Mouse (Mus musculus) layer of hippocampus, adult 9-10 months (tissue): ENCODE results near the gene Slirp.
"Not testable (repeated sequence)": the region's sequence is repeated elsewhere in the genome, so short reads cannot be mapped to it uniquely, and the experiment has no call there.

Experiments used
- DNase-seq: peaks from one replicate; pipeline ENCODE4 v3.0.0; 2022; ENCODE audit warnings: low spot score

Slirp gene

GRCm38 (mm10) chr12:87428885-87429284 lies 14.8 kb upstream of the Slirp start:
- no peak for DNase-seq

- no peak for DNase-seq
Measured at GRCm38 (mm10) chr12:87442177-87443114, 1.2 kb upstream of the Slirp start.

DNA sequence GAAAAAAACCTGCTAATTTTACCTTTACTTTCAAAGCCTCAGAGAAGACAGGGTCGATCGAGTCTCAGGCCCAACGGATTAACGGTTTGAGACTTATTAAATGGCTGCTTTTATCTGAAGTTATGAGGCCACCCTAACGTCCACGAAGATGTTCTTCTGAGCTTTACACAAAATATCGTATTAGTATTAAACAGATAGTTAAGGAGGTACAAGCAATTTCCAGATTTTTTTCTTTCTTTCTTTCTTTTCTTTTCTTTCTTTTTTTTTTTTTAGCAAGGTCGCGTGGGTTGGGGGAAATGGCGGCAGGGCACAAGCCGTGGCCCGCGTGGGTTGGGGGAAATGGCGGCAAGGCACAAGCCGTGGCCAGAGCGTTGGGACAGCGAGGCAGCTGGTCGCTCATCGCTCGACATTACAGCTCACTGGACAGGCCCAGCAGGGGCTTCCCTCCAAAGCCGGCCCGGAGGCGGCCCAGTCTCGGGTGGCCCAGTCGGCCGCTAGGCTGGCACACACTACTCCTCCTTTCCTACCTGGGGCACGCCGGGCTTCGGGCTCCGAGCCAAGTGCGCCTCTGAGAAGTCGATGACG lies 489 bp upstream of the Slirp start:
- DNase-seq, result no peak

- DNase-seq, result no peak
Measured at GRCm38 (mm10) chr12:87444211-87444610, 515 bp downstream of the Slirp start.

GRCm38 (mm10) chr12:87449456-87449855 lies 5.8 kb downstream of the Slirp start:
- no peak for DNase-seq

DNA sequence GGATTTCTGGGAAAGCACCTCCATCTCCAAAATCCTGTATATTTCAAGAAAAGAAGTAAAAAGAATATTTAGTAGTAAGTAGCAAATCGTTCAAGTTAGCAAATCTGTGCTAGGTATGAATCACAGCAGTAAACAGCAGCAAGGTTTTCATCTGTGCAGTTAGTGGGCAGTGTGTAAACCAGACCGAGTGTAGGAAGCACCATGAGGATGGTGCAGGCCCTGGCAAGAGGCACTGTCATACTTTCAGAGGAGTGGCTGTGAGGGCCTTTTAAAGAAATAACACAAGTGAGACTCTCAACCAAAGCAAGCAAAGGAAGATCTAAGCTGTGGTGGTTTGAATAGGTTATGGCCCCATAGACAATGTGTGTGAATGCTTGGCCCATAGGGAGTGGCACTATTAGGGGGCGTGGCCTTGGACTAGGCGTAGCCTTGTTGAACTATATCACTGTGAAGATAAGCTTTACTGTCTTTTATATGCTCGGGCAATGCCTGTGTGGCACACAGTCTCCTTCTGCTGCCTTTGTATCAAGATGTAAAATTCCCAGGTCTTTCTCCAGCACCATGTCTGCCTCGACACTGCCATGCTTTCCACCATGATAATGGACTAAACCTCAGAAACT lies 21.1 kb downstream of the Slirp start:
- no peak for DNase-seq

DNA sequence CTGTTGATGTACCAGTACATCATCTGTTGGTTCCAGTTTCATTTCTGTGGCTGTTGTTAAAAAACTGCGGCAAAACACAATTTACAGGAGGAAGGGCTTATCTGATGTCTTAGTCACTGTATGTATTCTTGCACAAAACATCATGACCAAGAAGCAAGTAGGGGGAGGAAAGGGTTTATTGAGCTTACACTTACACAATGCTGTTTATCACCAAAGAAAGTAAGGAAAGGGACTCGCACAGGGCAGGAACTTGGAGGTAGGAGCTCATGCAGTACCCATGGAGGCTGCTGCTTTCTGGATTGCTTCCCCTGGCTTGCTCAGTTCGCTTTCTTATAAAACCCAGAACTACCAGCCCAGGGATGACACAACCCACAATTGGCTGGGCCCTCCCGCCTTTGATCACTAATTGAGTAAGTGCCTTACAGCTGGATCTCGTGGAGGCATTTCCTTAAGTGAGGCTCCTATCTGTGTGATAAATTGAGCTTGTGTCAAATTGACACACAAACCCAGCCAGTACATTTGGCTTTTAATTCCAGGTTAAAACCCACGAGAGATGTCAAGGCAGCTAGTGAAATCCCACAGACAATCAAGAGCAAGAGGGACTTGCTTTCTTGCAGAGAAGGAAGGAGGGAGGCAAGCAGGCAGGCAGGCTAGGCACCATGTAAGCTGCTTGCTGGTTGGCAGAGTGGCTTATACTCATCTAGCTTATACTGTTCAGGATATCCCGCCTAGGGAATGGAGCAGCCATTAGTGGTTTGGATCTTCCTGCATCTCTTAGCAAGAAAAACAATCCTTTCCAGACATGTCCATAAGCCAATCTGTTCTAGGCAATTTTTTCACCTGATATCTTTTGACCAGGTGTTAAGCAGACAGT lies 26.8 kb downstream of the Slirp start:
- DNase-seq, result no peak

DNA sequence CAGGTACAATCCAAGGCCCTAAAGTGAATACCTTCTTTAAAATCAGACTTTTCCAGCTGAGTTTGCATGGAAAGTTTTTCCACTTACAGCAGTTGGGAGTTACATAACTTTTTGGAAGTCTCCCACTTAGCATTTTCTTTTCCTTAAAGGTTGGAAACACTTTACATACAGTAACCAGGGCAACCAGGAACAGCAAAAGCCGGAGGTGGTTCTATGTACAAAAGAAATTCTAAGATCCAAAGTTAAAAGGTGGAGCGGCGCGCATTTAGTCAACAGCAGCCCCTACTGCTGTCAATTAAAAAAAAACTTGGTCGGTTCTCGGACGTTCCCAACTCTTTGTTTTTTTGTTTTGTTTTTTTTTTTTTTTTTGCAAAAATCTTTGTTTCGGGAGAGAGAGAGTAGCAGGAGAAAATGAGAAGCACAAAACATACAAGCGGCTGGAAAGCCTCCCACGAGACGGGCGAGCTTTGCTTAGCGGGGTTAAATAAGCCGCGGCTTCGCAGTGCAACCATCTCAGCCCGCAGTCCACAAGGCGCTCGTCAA lies 27.8 kb downstream of the Slirp start:
- no peak for DNase-seq

DNA sequence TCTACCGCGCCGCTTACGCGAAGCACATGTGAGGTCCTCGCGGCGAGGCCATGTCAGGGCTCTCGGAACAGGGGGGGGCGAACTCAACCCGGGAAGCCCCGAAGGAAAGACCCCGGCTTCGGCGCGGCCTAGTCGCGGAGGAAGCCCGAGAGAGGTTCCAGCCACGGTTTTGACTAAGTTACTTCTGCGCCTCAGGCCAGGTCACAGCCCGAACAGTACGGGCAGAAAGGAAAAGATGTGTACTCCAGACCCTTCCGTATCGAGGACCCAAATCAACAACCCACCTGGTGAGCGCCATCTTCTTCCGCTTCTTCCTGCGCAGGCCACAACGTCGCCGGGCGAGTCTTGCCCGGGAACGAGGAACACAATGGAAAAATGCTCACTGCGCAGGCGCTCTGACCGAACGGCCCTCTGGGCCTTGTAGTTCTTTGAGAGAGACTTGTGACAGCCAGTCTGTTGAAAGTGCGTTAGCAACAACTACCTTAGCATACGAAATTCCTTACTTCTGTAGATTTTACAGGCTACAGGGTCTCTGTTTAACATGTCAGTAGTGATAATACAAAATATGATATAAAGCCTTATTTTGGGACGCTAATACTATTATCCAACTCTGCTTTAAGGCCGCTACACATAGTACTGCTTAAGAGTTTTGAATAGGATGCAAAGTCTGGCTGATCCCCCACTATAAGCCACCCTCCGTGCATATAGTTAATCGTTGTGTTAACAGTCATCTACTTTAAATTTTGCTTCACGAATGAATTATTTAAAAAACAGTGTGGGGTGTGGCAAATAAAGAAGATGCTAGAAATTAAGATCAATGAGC lies 28.5 kb downstream of the Slirp start, which contains the start of gene Snw1:
TSS of gene Snw1 (minus strand) at position 311 of the 823 bp plus-strand sequence.
- DNase-seq, result peak; percentile 86

DNA sequence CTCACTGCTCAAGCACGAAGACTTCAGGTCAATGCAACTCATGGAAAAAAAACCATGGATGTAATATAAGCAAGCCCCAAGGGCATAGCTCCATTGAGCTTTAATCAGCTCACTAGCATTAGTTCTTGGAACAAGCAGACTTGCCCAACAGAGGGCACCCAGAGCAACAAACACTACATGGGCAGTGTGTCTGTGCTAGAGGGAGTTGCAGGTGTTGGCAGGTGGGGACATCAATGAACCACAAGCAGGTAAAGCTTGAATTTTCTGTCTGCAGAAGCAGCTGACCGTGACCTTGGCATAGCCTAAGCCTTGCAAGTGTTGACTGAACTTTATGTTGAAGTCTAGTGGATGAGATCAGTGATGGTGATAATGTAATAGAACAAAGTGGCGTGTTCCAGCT lies 31.1 kb downstream of the Slirp start:
- no peak for DNase-seq

DNA sequence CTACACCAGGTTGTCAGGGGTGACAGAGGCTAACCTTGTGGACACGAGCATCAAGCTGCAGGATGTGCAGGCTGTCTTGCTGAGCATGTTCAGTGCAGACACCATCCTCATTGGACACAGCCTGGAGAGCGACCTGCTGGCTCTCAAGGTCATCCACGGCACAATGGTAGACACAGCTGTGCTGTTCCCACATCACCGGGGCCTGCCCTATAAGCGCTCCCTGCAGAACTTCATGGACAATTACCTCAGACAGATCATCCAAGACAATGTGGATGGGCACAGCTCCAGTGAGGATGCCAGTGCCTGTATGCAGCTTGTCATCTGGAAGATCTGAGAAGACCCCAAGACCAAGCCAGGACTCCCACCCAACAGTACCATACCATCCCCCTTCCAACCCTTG lies 38.8 kb downstream of the Slirp start:
- not testable (repeated sequence) for DNase-seq

- DNase-seq, result not testable (repeated sequence)
Measured at GRCm38 (mm10) chr12:87488683-87489082, 45.0 kb downstream of the Slirp start.

DNA sequence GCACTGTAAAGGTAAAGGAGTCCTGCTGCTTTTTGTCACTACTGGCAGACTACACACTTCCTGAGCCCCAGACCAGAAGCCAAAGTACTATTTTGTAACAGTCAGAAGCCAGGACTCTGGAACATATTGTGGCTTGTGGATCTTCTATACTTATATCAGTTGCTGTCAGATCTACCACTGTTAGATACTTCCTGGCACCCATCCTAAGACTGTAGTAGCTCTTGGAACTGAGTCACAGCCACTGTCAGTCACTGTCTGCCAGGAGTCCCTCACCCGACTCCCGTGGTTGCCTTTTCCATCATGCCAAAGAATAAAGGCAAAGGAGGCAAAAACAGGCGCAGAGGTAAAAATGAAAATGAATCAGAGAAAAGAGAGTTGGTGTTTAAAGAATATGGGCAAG lies 50.7 kb downstream of the Slirp start, which contains the start of gene Gm5788:
TSS of gene Gm5788 (plus strand) at position 301 of the 400 bp plus-strand sequence.
- DNase-seq, result not testable (repeated sequence)
